Mouse (Mus musculus) T-helper 17 cell (primary cell): ENCODE measurements at regions not wholly inside any gene's neighbourhood (a gene's known extent, or its start where the extent isn't known, plus 50 kb on each side); places are given as distances from the start of the nearest gene placed in this dataset.

Source experiments
- in situ Hi-C, 2 experiments: fragments of 300-600 bp; cut with MboI, MseI; formaldehyde crosslinking; loops; 1 replicate in 1 of 2; 2 replicates in 1 of 2; pipeline ENCODE4 v1.15.1; 2025; ENCODE audit warnings: high pct_unique_total_duplicates in 2 of 2

- in situ Hi-C loops: loop anchor here in 1 of 2 experiments (5.0 kb wide), 1 partner anchor 37 kb away; no protein-coding TSS in a partner anchor
Measured at GRCm38 (mm10) chr13:107944831-107945230, 99.4 kb upstream of the Smim15 start.

DNA sequence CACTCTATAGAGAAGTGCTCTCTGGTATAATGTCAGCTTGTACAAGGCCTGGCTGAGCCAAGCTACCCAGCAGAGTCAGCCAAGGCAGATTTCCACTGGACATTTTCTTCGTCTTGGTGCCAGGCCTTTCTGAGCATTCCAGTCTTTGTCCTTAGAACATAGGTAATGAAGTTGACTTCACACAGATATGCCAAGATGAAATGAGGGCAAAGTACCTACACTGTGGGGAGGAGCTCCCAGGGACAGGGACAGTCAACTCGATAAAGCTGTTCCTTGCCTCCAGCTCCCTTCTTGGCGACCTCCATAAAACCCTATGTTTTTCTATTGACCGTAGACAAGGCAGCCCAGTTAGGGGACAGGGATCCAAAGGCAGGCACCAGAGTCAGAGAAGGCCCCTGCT is 101.3 kb upstream of the Smim15 start:
- in situ Hi-C loops: no loop called here

- in situ Hi-C loops: no loop called here
Measured at GRCm38 (mm10) chr13:107942297-107942962, 101.8 kb upstream of the Smim15 start.

GRCm38 (mm10) chr13:107939916-107940646 is 104.2 kb upstream of the Smim15 start:
- in situ Hi-C loops: no loop called here

GRCm38 (mm10) chr13:107935611-107936010 is 108.6 kb upstream of the Smim15 start:
- in situ Hi-C loops: no loop called here

DNA sequence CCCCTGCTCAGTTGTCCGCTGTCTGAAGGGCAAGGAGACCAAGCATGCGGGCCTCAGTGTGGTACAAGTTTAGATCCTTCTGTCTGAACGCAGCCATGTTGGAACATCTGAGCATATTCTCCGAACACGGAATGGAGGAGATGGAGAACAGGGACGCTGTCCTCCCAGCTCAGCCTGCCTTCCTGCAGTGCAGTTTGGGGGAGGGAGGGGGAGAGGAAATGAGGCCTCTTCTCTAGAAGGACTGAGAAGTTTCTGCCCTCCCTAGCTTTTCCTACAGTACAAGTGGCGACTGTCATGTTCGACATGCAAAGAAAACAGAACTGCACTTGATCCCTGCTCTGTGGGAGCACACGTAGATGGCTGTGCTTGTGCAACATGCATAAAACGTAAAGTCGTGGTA is 109.6 kb upstream of the Smim15 start:
- in situ Hi-C loops: no loop called here

DNA sequence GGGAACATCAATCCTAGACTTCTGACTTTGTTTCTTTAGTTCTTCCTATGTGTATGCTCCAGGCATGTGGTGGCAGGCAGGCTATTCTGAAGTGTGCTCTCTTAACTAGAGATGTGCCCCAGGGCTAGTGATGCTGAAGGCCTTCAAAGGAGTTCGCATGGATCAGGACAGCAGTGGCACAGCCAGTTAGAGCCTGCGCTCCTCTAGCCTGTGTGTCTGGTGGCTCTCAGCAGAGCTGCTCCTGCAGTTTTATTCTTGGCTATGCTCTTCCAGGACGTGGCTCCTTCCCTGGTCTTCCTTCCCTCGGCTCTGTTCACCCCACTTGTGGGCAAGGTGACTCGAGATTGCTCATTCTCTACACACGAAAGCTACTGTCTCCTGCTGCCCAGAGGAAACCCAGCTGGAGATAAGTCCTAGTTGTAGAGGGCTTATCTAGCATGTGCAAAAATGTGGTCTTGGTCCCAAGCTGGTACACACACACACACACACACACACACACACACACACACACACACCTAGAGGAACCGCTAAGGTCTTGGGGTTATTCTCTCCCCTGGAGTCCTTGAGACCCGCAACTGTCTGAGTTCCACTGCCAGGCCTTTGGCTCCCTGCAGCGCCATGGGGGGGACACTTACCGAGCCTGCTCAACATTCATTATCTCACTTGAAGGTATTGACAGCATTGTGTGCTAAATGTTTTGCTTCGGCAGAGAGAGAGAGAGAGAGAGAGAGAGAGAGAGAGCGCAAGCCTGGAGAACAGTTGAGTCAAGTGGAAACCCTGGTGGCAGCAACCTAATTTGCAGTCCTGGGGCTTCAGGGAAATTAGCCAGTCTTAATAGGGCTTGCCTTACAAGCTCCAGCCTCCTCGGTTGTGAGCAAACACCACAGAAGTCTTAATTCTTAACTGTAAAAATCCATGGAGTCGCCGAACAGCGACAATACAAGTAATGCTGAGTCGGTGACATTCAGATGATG is 110.4 kb upstream of the Smim15 start:
- in situ Hi-C loops: no loop called here

GRCm38 (mm10) chr13:107932423-107933032 is 111.7 kb upstream of the Smim15 start:
- in situ Hi-C loops: no loop called here

- in situ Hi-C loops: no loop called here
Measured at GRCm38 (mm10) chr13:107931216-107931615, 113.0 kb upstream of the Smim15 start.

GRCm38 (mm10) chr13:107927499-107928215 is 116.6 kb upstream of the Smim15 start:
- in situ Hi-C loops: no loop called here

GRCm38 (mm10) chr13:107925470-107925869 is 118.8 kb upstream of the Smim15 start:
- in situ Hi-C loops: no loop called here

DNA sequence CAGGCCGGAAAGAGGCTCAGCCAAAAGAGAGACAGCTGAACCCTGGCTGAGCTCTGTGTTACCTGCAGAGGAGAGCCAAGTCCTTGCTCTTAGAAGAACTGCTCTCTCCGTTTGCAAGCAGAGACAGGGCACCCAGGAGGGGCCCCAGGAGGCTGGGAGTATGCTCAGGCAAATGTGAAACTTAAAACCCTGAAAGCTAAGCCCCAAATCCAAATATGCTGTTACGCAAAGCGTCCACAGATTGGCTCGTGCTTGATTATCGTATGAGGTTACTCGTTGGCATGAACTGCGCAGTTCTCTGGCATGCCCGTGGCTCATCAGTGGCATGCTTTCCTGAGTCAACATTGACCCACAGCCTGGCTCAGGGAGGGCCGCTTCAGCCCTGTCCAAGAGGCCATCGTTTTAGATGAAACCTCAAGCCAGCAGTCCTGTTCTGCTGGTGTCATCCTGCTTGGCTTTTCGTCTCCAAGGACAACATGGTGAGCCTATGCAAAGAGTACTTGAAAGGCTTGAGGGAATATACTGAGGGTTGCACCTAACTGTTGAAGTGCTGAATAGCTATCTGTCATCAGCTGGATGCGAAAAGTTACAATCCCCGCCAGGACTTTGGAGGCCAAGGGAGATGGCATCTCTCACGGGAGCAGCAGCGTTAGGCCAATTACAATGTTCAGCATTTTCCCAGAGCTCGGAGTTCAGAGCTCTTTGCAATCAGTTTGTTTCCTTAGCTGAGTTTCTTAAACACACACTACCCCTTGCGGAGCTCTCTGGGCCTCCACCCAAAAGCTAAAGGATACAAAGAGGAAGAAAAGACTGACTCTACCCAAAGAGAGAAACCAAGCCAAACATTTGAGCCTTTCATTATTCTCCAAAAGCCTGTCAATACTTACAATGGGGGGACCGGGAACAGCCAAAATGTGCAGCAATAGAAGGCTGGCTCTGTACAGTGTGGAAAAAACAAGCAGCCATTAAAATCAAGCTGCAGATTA is 120.8 kb upstream of the Smim15 start:
- in situ Hi-C loops: no loop called here

DNA sequence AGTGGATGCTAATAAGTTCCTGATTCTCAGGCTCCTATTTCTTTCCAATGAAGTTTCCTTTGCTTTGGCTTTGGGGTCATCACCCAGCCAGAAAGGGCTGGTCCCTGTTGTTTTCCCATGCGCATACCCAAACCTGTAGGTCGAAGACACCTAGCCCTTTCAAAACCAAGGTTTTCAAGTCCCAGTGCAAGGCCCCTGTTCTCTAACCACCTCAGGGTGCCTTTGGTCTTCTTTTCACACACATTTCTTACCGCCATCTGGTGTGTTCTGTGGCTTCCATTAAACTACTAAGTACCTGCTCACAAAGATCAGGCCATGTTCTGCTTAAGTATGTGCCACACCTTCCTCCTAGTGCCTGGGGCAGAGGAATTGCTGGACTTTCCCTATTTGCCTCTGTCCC is 124.8 kb upstream of the Smim15 start:
- in situ Hi-C loops: no loop called here

GRCm38 (mm10) chr13:107918478-107918877 is 125.8 kb upstream of the Smim15 start:
- in situ Hi-C loops: no loop called here

DNA sequence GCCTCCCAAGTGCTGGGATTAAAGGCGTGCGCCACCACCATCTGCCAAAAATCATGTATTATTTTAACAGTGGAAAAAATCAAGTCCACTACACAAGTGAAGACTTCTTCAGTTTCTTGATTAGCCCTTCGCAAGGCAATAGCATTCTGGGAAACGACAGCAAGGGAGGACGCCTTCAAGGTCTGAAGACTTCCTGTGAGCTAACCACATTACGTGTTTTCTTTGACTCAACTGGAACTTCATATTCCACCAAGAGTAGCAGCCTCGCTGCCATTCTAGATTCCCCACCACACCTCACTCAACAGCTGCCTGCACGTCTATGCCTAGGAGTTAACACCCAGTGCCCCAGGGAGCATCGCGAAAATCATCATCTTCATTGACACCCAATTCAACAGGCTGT is 126.2 kb upstream of the Smim15 start:
- in situ Hi-C loops: no loop called here

- in situ Hi-C loops: no loop called here
Measured at GRCm38 (mm10) chr13:107917564-107917963, 126.7 kb upstream of the Smim15 start.

DNA sequence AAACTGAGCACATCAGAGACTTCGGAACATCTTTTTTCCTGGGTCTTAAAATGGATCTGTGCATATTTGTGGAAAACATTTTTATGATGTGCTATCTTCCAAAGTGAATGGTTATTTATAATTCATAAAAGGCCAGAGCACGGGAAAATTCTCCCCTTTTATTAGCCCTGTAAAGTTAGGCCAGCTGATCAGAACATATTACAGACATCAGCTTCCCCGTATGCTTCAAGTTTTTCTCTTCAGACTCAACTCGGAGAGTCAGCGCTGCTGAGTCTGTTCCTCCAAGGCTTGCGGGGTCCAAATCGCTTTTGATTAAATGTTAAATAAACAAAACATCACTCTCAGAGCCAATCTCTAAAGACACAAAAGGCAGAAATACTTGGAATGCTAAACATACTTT is 134.1 kb upstream of the Smim15 start:
- in situ Hi-C loops: no loop called here

DNA sequence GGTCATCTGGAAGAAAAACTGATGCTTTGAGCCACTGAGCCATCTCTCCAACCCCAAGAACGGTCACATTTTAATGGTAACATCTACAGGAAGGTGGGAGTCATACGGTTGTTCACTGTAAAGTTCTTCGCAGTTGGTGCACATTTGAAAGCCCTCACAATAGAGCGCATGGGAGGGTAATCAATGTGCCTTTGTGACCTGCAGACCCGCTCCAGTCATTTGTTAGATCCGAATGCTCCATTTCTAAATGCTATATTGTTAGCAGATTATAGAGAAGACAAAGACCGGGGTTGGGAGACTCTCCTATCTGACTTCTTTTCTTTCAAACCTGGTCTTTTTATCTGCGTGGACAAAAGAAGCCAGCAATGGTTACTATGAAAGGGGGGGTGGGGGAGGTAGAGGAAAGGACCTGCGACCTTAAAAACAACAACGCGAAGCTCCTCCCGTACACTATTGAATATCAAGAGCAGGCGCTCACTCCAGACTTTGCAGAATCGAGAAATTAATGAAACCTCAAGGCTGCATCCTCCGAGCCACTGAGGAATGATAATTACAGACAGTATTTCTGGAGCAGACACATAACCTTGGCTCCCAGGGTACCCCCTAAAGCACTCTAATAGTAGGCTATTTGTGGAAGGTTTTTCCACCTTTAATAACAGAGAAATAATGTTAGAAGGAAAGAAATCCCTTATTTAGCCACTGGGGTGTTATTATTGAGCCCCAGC is 134.7 kb upstream of the Smim15 start:
- in situ Hi-C loops: loop anchor here in 1 of 2 experiments (5.0 kb wide), 1 partner anchor 113 kb away; no protein-coding TSS in a partner anchor

DNA sequence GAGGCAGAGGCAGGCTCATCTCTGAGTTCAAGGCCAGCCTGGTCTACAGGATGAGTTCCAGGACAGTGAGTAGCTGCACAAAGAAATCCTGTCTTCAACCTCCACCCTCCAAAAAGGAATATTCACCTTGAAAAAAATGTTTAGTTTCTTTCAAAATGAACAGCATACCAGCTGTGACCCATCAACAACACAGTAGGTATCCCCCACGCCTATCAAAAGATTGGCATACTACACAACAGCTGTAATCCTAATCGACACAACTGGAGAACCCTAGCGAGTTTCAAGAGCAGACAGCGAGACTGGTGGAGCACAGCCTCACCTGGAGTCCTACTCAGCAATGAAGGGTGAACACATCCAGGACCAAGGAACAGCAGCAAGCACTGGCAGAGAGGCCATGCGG is 136.3 kb upstream of the Smim15 start:
- in situ Hi-C loops: loop anchor here in 1 of 2 experiments (5.0 kb wide), 1 partner anchor 114 kb away; no protein-coding TSS in a partner anchor
